Mouse (Mus musculus): ENCODE results near the gene Ropn1l. TPM values are rescaled to one million over a fixed set of nuclear protein-coding genes. Genes with fewer than 3 reads are reported as not detected.

The Ropn1l gene
- total and polyA plus RNA-seq, 2 experiments from 2014 or later: 0.73 to 3.4 TPM

- DNase-seq (ENCODE audit: low spot score) (no peak), ATAC-seq (no peak)
- H3K9me3 ChIP-seq (ENCODE audit: low read length): no peaks in the 10 kb centered on the region
- no peaks in the 10 kb centered on the region for H3K36me3 ChIP-seq (ENCODE audit: insufficient read depth, low read length)
- no peak overlapping the region for H3K27ac ChIP-seq
- no peak overlapping the region for H3K4me2 ChIP-seq (ENCODE audit: low read depth, low read length)
- no peaks in the 10 kb centered on the region for H3K27me3 ChIP-seq (ENCODE audit: insufficient read depth, low read length)
- H3K9ac ChIP-seq (replicated peaks; ENCODE audit: low read length): no peak overlapping the region
- no peak for TF ChIP-seq CTCF (IDR thresholded peaks at IDR 0.05; ENCODE audit: low read depth)
- no peak overlapping the region for H3K4me3 ChIP-seq (ENCODE audit: low read length)
- WGBS: 85% methylated on average over 6 of the region's 6 CpGs
- H3K4me1 ChIP-seq (ENCODE audit: insufficient read depth, low read length): no peaks in the 10 kb centered on the region
Measured at GRCm38 (mm10) chr15:31413662-31414061, 39.9 kb downstream of the Ropn1l start.

- no peaks in the 10 kb centered on the region for H3K4me1 ChIP-seq (ENCODE audit: insufficient read depth, low read length)
- H3K27me3 ChIP-seq (ENCODE audit: insufficient read depth, low read length): no peaks in the 10 kb centered on the region
- H3K36me3 ChIP-seq (ENCODE audit: insufficient read depth, low read length): no peaks in the 10 kb centered on the region
- no peak for TF ChIP-seq CTCF (IDR thresholded peaks at IDR 0.05; ENCODE audit: low read depth)
- no peak overlapping the region for H3K4me3 ChIP-seq (ENCODE audit: low read length)
- H3K9ac ChIP-seq (replicated peaks; ENCODE audit: low read length): no peak overlapping the region
- H3K9me3 ChIP-seq (ENCODE audit: low read length): no peaks in the 10 kb centered on the region
- H3K27ac ChIP-seq: no peak overlapping the region
- no peak for DNase-seq (ENCODE audit: low spot score)
- no peak for ATAC-seq
- WGBS: 45% methylated on average over 3 of the region's 3 CpGs
- no peak overlapping the region for H3K4me2 ChIP-seq (ENCODE audit: low read depth, low read length)
Measured at GRCm38 (mm10) chr15:31412933-31413332, 40.6 kb downstream of the Ropn1l start.

- H3K36me3 ChIP-seq (ENCODE audit: insufficient read depth, low read length): no peaks in the 10 kb centered on the region
- no peak overlapping the region for H3K27ac ChIP-seq
- no peaks in the 10 kb centered on the region for H3K4me1 ChIP-seq (ENCODE audit: insufficient read depth, low read length)
- no peaks in the 10 kb centered on the region for H3K27me3 ChIP-seq (ENCODE audit: insufficient read depth, low read length)
- DNase-seq (ENCODE audit: low spot score): no peak
- no peak for ATAC-seq
- TF ChIP-seq CTCF (IDR thresholded peaks at IDR 0.05; ENCODE audit: low read depth): no peak
- H3K4me2 ChIP-seq (ENCODE audit: low read depth, low read length): no peak overlapping the region
- H3K9ac ChIP-seq (replicated peaks; ENCODE audit: low read length): no peak overlapping the region
- WGBS: 81% methylated on average over 6 of the region's 6 CpGs
- H3K4me3 ChIP-seq (ENCODE audit: low read length): no peak overlapping the region
- no peaks in the 10 kb centered on the region for H3K9me3 ChIP-seq (ENCODE audit: low read length)
Measured at GRCm38 (mm10) chr15:31412436-31412835, 41.1 kb downstream of the Ropn1l start.

- no peak overlapping the region for H3K27ac ChIP-seq
- H3K36me3 ChIP-seq (ENCODE audit: insufficient read depth, low read length): no peaks in the 10 kb centered on the region
- H3K4me1 ChIP-seq (ENCODE audit: insufficient read depth, low read length): no peaks in the 10 kb centered on the region
- no peak overlapping the region for H3K4me2 ChIP-seq (ENCODE audit: low read depth, low read length)
- ATAC-seq (no peak), DNase-seq (ENCODE audit: low spot score) (no peak)
- 75% methylated on average over 4 of the region's 4 CpGs for WGBS
- H3K4me3 ChIP-seq (ENCODE audit: low read length): no peak overlapping the region
- no peaks in the 10 kb centered on the region for H3K9me3 ChIP-seq (ENCODE audit: low read length)
- H3K27me3 ChIP-seq (ENCODE audit: insufficient read depth, low read length): no peaks in the 10 kb centered on the region
- TF ChIP-seq CTCF (IDR thresholded peaks at IDR 0.05; ENCODE audit: low read depth): no peak
- no peak overlapping the region for H3K9ac ChIP-seq (replicated peaks; ENCODE audit: low read length)
Measured at GRCm38 (mm10) chr15:31407490-31407889, 46.0 kb downstream of the Ropn1l start.

GRCm38 (mm10) chr15:31406881-31407280, 46.7 kb downstream of the Ropn1l start:
- ATAC-seq: no peak
- H3K36me3 ChIP-seq (ENCODE audit: insufficient read depth, low read length): no peaks in the 10 kb centered on the region
- DNase-seq (ENCODE audit: low spot score): no peak
- TF ChIP-seq CTCF (IDR thresholded peaks at IDR 0.05; ENCODE audit: low read depth): no peak
- no peak overlapping the region for H3K27ac ChIP-seq
- no peaks in the 10 kb centered on the region for H3K9me3 ChIP-seq (ENCODE audit: low read length)
- H3K4me3 ChIP-seq (ENCODE audit: low read length): no peak overlapping the region
- no peak overlapping the region for H3K9ac ChIP-seq (replicated peaks; ENCODE audit: low read length)
- H3K27me3 ChIP-seq (ENCODE audit: insufficient read depth, low read length): no peaks in the 10 kb centered on the region
- no peaks in the 10 kb centered on the region for H3K4me1 ChIP-seq (ENCODE audit: insufficient read depth, low read length)
- WGBS: 84% methylated on average over 5 of the region's 5 CpGs
- no peak overlapping the region for H3K4me2 ChIP-seq (ENCODE audit: low read depth, low read length)

- Histone ChIP-seq H3K36me3 (ENCODE audit: insufficient read depth, low read length) (no peaks in the 10 kb centered on the region), H3K9ac (replicated peaks; ENCODE audit: low read length) (no peak overlapping the region), H3K4me3 (ENCODE audit: low read length) (no peak overlapping the region), H3K9me3 (ENCODE audit: low read length) (no peaks in the 10 kb centered on the region), H3K27ac (no peak overlapping the region), H3K4me2 (ENCODE audit: low read depth, low read length) (no peak overlapping the region), H3K27me3 (ENCODE audit: insufficient read depth, low read length) (no peaks in the 10 kb centered on the region), H3K4me1 (ENCODE audit: insufficient read depth, low read length) (no peaks in the 10 kb centered on the region)
- TF ChIP-seq CTCF (IDR thresholded peaks at IDR 0.05; ENCODE audit: low read depth): no peak
- no peak for ATAC-seq
- DNase-seq (ENCODE audit: low spot score): no peak
- WGBS: 92% methylated on average over 8 of the region's 8 CpGs
Measured at GRCm38 (mm10) chr15:31404346-31404745, 49.2 kb downstream of the Ropn1l start.

- ATAC-seq (peak; percentile 44), DNase-seq (ENCODE audit: low spot score) (peak; percentile 28)
- Histone ChIP-seq H3K4me1 (ENCODE audit: insufficient read depth, low read length) (no peaks in the 10 kb centered on the region), H3K4me2 (ENCODE audit: low read depth, low read length) (no peak overlapping the region), H3K36me3 (ENCODE audit: insufficient read depth, low read length) (no peaks in the 10 kb centered on the region), H3K9ac (replicated peaks; ENCODE audit: low read length) (no peak overlapping the region), H3K27ac (no peak overlapping the region), H3K27me3 (ENCODE audit: insufficient read depth, low read length) (no peaks in the 10 kb centered on the region), H3K9me3 (ENCODE audit: low read length) (no peaks in the 10 kb centered on the region), H3K4me3 (ENCODE audit: low read length) (no peak overlapping the region)
- TF ChIP-seq CTCF (IDR thresholded peaks at IDR 0.05; ENCODE audit: low read depth): no peak
- WGBS: 55% methylated on average over 12 of the region's 12 CpGs
Measured at GRCm38 (mm10) chr15:31402200-31402892, 51.2 kb downstream of the Ropn1l start.

Measured in hindbrain, postnatal 0 days (tissue).